Mouse (Mus musculus): ENCODE data around the gene Samm50.

- TF ChIP-seq CTCF (IDR thresholded peaks at IDR 0.05; ENCODE audit: insufficient read depth, low read length), result no peak
- no peak for TF ChIP-seq POLR2A (IDR thresholded peaks at IDR 0.05; ENCODE audit: borderline replicate concordance, extremely low read depth, low read depth, low read length)
These were observed 20.9 kb upstream of the Samm50 start for GRCm38 (mm10) chr15:84171166-84171565.

All from lung, adult 2 months (tissue).